Mouse (Mus musculus) v-Abl transformed pro-B cells (cell line): ENCODE measurements around the gene Hsd3b7.
"Not testable (repeated sequence)": the region's sequence is repeated elsewhere in the genome, so short reads cannot be mapped to it uniquely, and the experiment has no call there.

Experiments used
- in situ Hi-C, 2 experiments: fragments of 400-800 bp; cut with MboI; formaldehyde crosslinking; loops; one replicate each; pipeline ENCODE4 v1.15.1; 2025; ENCODE audit not compliant: unreplicated experiment in 2 of 2

Gene Hsd3b7

GRCm38 (mm10) chr7:127813821-127814220 is 13.4 kb downstream of the Hsd3b7 start:
- in situ Hi-C loops = no loop called here

GRCm38 (mm10) chr7:127814241-127814921 is 14.0 kb downstream of the Hsd3b7 start:
- in situ Hi-C loops = no loop called here

GRCm38 (mm10) chr7:127815116-127815665 is 14.8 kb downstream of the Hsd3b7 start:
- in situ Hi-C loops = no loop called here

- in situ Hi-C loops = no loop called here
Observed at GRCm38 (mm10) chr7:127815954-127816821, 15.8 kb downstream of the Hsd3b7 start.

GRCm38 (mm10) chr7:127817053-127817452 is 16.6 kb downstream of the Hsd3b7 start:
- in situ Hi-C loops = no loop called here

- in situ Hi-C loops = no loop called here
Observed at GRCm38 (mm10) chr7:127817776-127818175, 17.4 kb downstream of the Hsd3b7 start.

- in situ Hi-C loops = no loop called here
Observed at GRCm38 (mm10) chr7:127820836-127821509, 20.6 kb downstream of the Hsd3b7 start.

- in situ Hi-C loops = no loop called here
Observed at GRCm38 (mm10) chr7:127822494-127822893, 22.1 kb downstream of the Hsd3b7 start.

GRCm38 (mm10) chr7:127823236-127824171 is 23.1 kb downstream of the Hsd3b7 start:
- in situ Hi-C loops = no loop called here

GRCm38 (mm10) chr7:127824176-127824871 is 23.9 kb downstream of the Hsd3b7 start, which contains the start of the genes Stx4a and Stx1b:
Gene Stx4a, plus strand, starts transcription at chr7:127824294.
Gene Stx1b, minus strand, starts transcription at chr7:127824549.
- in situ Hi-C loops = no loop called here

- in situ Hi-C loops = no loop called here
Observed at GRCm38 (mm10) chr7:127835550-127835949, 35.1 kb downstream of the Hsd3b7 start.

GRCm38 (mm10) chr7:127837473-127837872 is 37.1 kb downstream of the Hsd3b7 start:
- in situ Hi-C loops = no loop called here

GRCm38 (mm10) chr7:127837878-127838277 is 37.5 kb downstream of the Hsd3b7 start:
- in situ Hi-C loops = not testable (repeated sequence)

GRCm38 (mm10) chr7:127840031-127840430 is 39.6 kb downstream of the Hsd3b7 start:
- in situ Hi-C loops = not testable (repeated sequence)

GRCm38 (mm10) chr7:127840886-127841285 is 40.5 kb downstream of the Hsd3b7 start:
- in situ Hi-C loops = no loop called here

- in situ Hi-C loops = no loop called here
Observed at GRCm38 (mm10) chr7:127841340-127842000, 41.1 kb downstream of the Hsd3b7 start.

- in situ Hi-C loops = no loop called here
Observed at GRCm38 (mm10) chr7:127842001-127842718, 41.8 kb downstream of the Hsd3b7 start.
